Mouse (Mus musculus) neural tube, embryonic 11.5 days (tissue): Measurements from ENCODE around the gene Pld2. TPM values are rescaled to one million over a fixed set of nuclear protein-coding genes. Genes with fewer than 3 reads are reported as not detected.
"Not testable (repeated sequence)": the region's sequence is repeated elsewhere in the genome, so short reads cannot be mapped to it uniquely, and the experiment has no call there.

Source experiments
- ATAC-seq: fragments of 200-750 bp; cut with Nextera tagmentation; 2 replicates; pipeline ENCODE4 v1.8.0; 2017; ENCODE audit warnings: moderate number of reproducible peaks, mild to moderate bottlenecking, moderate TSS enrichment, moderate library complexity; ENCODE audit not compliant: insufficient read depth, low FRiP score, low TSS enrichment
- DNase-seq: peaks from one replicate; pipeline ENCODE4 v3.0.0-alpha.2; 2015; ENCODE audit warnings: low spot score
- H3K27ac ChIP-seq: fragments of 300-500 bp; sonication (generic); 2 replicates; pipeline ENCODE4 v1.5.1; 2014; ENCODE audit warnings: low read depth, mild to moderate bottlenecking, low read length
- H3K27me3 ChIP-seq: fragments of 300-500 bp; sonication (generic); 2 replicates; pipeline ENCODE4 v1.6.1; 2014; ENCODE audit warnings: mild to moderate bottlenecking, low read length, mixed read lengths; ENCODE audit not compliant: control insufficient read depth, insufficient read depth
- H3K36me3 ChIP-seq: fragments of 300-500 bp; sonication (generic); 2 replicates; pipeline ENCODE4 v1.6.1; 2014; ENCODE audit warnings: mild to moderate bottlenecking, low read length, moderate library complexity, mixed read lengths; ENCODE audit not compliant: control insufficient read depth, insufficient read depth
- H3K4me1 ChIP-seq: fragments of 300-500 bp; sonication (generic); 2 replicates; pipeline ENCODE4 v1.6.1; 2014; ENCODE audit warnings: low read length, mixed read lengths; ENCODE audit not compliant: control insufficient read depth, insufficient read depth
- H3K4me2 ChIP-seq: fragments of 300-500 bp; sonication (generic); 2 replicates; pipeline ENCODE4 v1.6.1; 2014; ENCODE audit warnings: low read depth, mild to moderate bottlenecking, moderate library complexity
- H3K4me3 ChIP-seq: fragments of 300-500 bp; sonication (generic); 2 replicates; pipeline ENCODE4 v1.5.1; 2014; ENCODE audit warnings: low read depth, low read length
- H3K9ac ChIP-seq: fragments of 300-500 bp; sonication (generic); 2 replicates; pipeline ENCODE4 v1.6.1; 2014; ENCODE audit warnings: mild to moderate bottlenecking, low read length
- H3K9me3 ChIP-seq: fragments of 300-500 bp; sonication (generic); 2 replicates; pipeline ENCODE4 v1.6.1; 2016; ENCODE audit warnings: low read length; ENCODE audit not compliant: control insufficient read depth
- WGBS: fragments of 180-500 bp; shearing (Covaris S2); extraction: QIAGEN DNeasy Blood & Tissue Kit; methylation state at CpG from one replicate; pipeline ENCODE4 v1.1.7; 2014; 5-methylcytosine and 5-hydroxymethylcytosine counted together
- polyA plus RNA-seq: library from polyadenylated mRNA; unstranded; fragments of >200 nt; fragmentation: Nextera tagmentation; extraction: Ambion mirVana; gene quantifications from 2 replicates; pipeline ENCODE4 v1.2.1, GENCODE M21; 2014

The Pld2 gene
- polyA plus RNA-seq, 1 experiment from 2014 or later: 2.9 TPM

- peak overlapping the region; percentile 82 for H3K9ac ChIP-seq
- H3K27me3 ChIP-seq: no peaks in the 10 kb centered on the region
- H3K4me1 ChIP-seq: peaks cover 31% of the 10 kb centered on the region
- H3K4me3 ChIP-seq: peak overlapping the region; percentile 81
- 2% methylated on average over 25 of the region's 25 CpGs for WGBS
- H3K9me3 ChIP-seq: no peaks in the 10 kb centered on the region
- H3K4me2 ChIP-seq: peak overlapping the region; percentile 93
- DNase-seq (peak; percentile 39), ATAC-seq (no peak)
- no peaks in the 10 kb centered on the region for H3K36me3 ChIP-seq
- H3K27ac ChIP-seq: no peak overlapping the region
Observed at GRCm38 (mm10) chr11:70563470-70564275, 23.8 kb downstream of the Pld2 start.

GRCm38 (mm10) chr11:70564276-70564873, 24.5 kb downstream of the Pld2 start:
- 0 out of 2 replicates have a peak overlapping the region, but pooled peaks have one; percentile 82 for H3K9ac ChIP-seq
- H3K36me3 ChIP-seq: no peaks in the 10 kb centered on the region
- peak overlapping the region; percentile 93 for H3K4me2 ChIP-seq
- no peak overlapping the region for H3K27ac ChIP-seq
- no peak overlapping the region; the same call in 1 of the 2 replicates for H3K4me3 ChIP-seq
- DNase-seq (no peak), ATAC-seq (no peak)
- no peaks in the 10 kb centered on the region for H3K27me3 ChIP-seq
- 33% methylated on average over 4 of the region's 4 CpGs for WGBS
- H3K9me3 ChIP-seq: no peaks in the 10 kb centered on the region
- peaks cover 31% of the 10 kb centered on the region for H3K4me1 ChIP-seq

GRCm38 (mm10) chr11:70566586-70566985, 26.7 kb downstream of the Pld2 start:
- 53% methylated on average over 7 of the region's 7 CpGs for WGBS
- Histone ChIP-seq H3K27me3 (no peaks in the 10 kb centered on the region), H3K9ac (no peak overlapping the region), H3K4me2 (no peak overlapping the region), H3K4me3 (no peak overlapping the region), H3K4me1 (peaks cover 31% of the 10 kb centered on the region), H3K36me3 (no peaks in the 10 kb centered on the region), H3K27ac (no peak overlapping the region), H3K9me3 (no peaks in the 10 kb centered on the region)
- DNase-seq (no peak), ATAC-seq (no peak)

- WGBS: 91% methylated on average over 1 of the region's 1 CpGs
- peaks cover 15% of the 10 kb centered on the region for H3K4me1 ChIP-seq
- not testable (repeated sequence) for H3K4me3 ChIP-seq, H3K4me2 ChIP-seq, H3K27me3 ChIP-seq, H3K9me3 ChIP-seq, H3K36me3 ChIP-seq, H3K27ac ChIP-seq, ATAC-seq, H3K9ac ChIP-seq, DNase-seq
Observed at GRCm38 (mm10) chr11:70570614-70571013, 30.8 kb downstream of the Pld2 start.

GRCm38 (mm10) chr11:70571641-70572040, 31.8 kb downstream of the Pld2 start:
- 94% methylated on average over 1 of the region's 1 CpGs for WGBS
- Histone ChIP-seq H3K36me3 (no peaks in the 10 kb centered on the region), H3K4me2 (no peak overlapping the region), H3K4me1 (peaks cover 6% of the 10 kb centered on the region), H3K27me3 (no peaks in the 10 kb centered on the region), H3K9me3 (no peaks in the 10 kb centered on the region), H3K9ac (no peak overlapping the region), H3K4me3 (no peak overlapping the region), H3K27ac (no peak overlapping the region)
- ATAC-seq (no peak), DNase-seq (no peak)

GRCm38 (mm10) chr11:70572348-70572902, 32.6 kb downstream of the Pld2 start:
- Histone ChIP-seq H3K36me3 (no peaks in the 10 kb centered on the region), H3K9ac (no peak overlapping the region), H3K4me1 (peaks cover 3% of the 10 kb centered on the region; the same call in 1 of the 2 replicates), H3K27me3 (no peaks in the 10 kb centered on the region), H3K4me2 (no peak overlapping the region), H3K4me3 (no peak overlapping the region), H3K27ac (no peak overlapping the region), H3K9me3 (no peaks in the 10 kb centered on the region)
- no peak for DNase-seq
- ATAC-seq: no peak
- WGBS: 69% methylated on average over 5 of the region's 5 CpGs

GRCm38 (mm10) chr11:70573872-70574271, 34.0 kb downstream of the Pld2 start:
- H3K9ac ChIP-seq: no peak overlapping the region
- H3K9me3 ChIP-seq: no peaks in the 10 kb centered on the region
- ATAC-seq: no peak
- peak overlapping the region; percentile 23; the same call in 1 of the 2 replicates for H3K27ac ChIP-seq
- H3K36me3 ChIP-seq: no peaks in the 10 kb centered on the region
- H3K4me2 ChIP-seq: no peak overlapping the region
- H3K27me3 ChIP-seq: no peaks in the 10 kb centered on the region
- WGBS: 62% methylated on average over 6 of the region's 6 CpGs
- H3K4me1 ChIP-seq: peaks cover 3% of the 10 kb centered on the region; the same call in 1 of the 2 replicates
- no peak for DNase-seq
- no peak overlapping the region for H3K4me3 ChIP-seq

GRCm38 (mm10) chr11:70577201-70577600, 37.3 kb downstream of the Pld2 start:
- Histone ChIP-seq H3K27ac (no peak overlapping the region), H3K9ac (no peak overlapping the region), H3K27me3 (no peaks in the 10 kb centered on the region), H3K4me3 (no peak overlapping the region), H3K4me1 (peaks cover 3% of the 10 kb centered on the region; the same call in 1 of the 2 replicates), H3K36me3 (no peaks in the 10 kb centered on the region), H3K9me3 (no peaks in the 10 kb centered on the region), H3K4me2 (no peak overlapping the region)
- no peak for DNase-seq
- no peak for ATAC-seq
- WGBS: 91% methylated on average over 3 of the region's 3 CpGs
